Mouse (Mus musculus) limb, embryonic 11.5 days (tissue): ENCODE results near the gene Gm47996. TPM values are rescaled to one million over a fixed set of nuclear protein-coding genes. Genes with fewer than 3 reads are reported as not detected.

ENCODE experiments used
- ATAC-seq: fragments of 200-750 bp; cut with Nextera tagmentation; 2 replicates; pipeline ENCODE4 v1.8.0; 2017; ENCODE audit warnings: low read depth; ENCODE audit not compliant: insufficient number of reproducible peaks, low FRiP score, low TSS enrichment
- DNase-seq: peaks from one replicate; pipeline ENCODE4 v3.0.0-alpha.2; 2015; ENCODE audit warnings: low spot score
- H3K27ac ChIP-seq: fragments of 300-500 bp; sonication (generic); replicated peaks from 2 replicates; pipeline ENCODE4 v1.5.1; 2014; ENCODE audit warnings: low read depth, mild to moderate bottlenecking, low read length
- H3K27me3 ChIP-seq: fragments of 300-500 bp; sonication (generic); 2 replicates; pipeline ENCODE4 v1.6.1; 2014; ENCODE audit warnings: mild to moderate bottlenecking, low read length, mixed read lengths; ENCODE audit not compliant: control insufficient read depth, insufficient read depth
- H3K36me3 ChIP-seq: fragments of 300-500 bp; sonication (generic); 2 replicates; pipeline ENCODE4 v1.6.1; 2014; ENCODE audit warnings: mild to moderate bottlenecking, low read length, moderate library complexity, mixed read lengths; ENCODE audit not compliant: control insufficient read depth, insufficient read depth
- H3K4me1 ChIP-seq: fragments of 300-500 bp; sonication (generic); 2 replicates; pipeline ENCODE4 v1.6.1; 2014; ENCODE audit warnings: low read length, mixed read lengths; ENCODE audit not compliant: control insufficient read depth, insufficient read depth
- H3K4me2 ChIP-seq: fragments of 300-500 bp; sonication (generic); 2 replicates; pipeline ENCODE4 v1.6.1; 2014; ENCODE audit warnings: low read depth, mild to moderate bottlenecking, moderate library complexity; ENCODE audit not compliant: severe bottlenecking
- H3K4me3 ChIP-seq: fragments of 300-500 bp; sonication (generic); 2 replicates; pipeline ENCODE4 v1.5.1; 2014; ENCODE audit warnings: low read depth, low read length
- H3K9ac ChIP-seq: fragments of 300-500 bp; sonication (generic); 2 replicates; pipeline ENCODE4 v1.6.1; 2014; ENCODE audit warnings: mild to moderate bottlenecking, low read length
- H3K9me3 ChIP-seq: fragments of 300-500 bp; sonication (generic); 2 replicates; pipeline ENCODE4 v1.6.1; 2016; ENCODE audit warnings: low read length; ENCODE audit not compliant: control insufficient read depth
- WGBS: fragments of 180-500 bp; shearing (Covaris S2); extraction: QIAGEN DNeasy Blood & Tissue Kit; methylation state at CpG from one replicate; pipeline ENCODE4 v1.1.7; 2014; 5-methylcytosine and 5-hydroxymethylcytosine counted together
- polyA plus RNA-seq: library from polyadenylated mRNA; unstranded; fragments of >200 nt; fragmentation: Nextera tagmentation; extraction: Ambion mirVana; gene quantifications from 2 replicates; pipeline ENCODE4 v1.2.1, GENCODE M21; 2014

The Gm47996 gene
- polyA plus RNA-seq, 1 experiment from 2014 or later: 0.24 TPM

GRCm38 (mm10) chr1:151259061-151259460 lies 49.1 kb downstream of the Gm47996 start:
- H3K4me2 ChIP-seq: no peak overlapping the region
- H3K4me1 ChIP-seq: no peaks in the 10 kb centered on the region
- no peak overlapping the region for H3K4me3 ChIP-seq
- ATAC-seq: no peak
- 52% methylated on average over 8 of the region's 8 CpGs for WGBS
- no peak overlapping the region for H3K9ac ChIP-seq
- no peaks in the 10 kb centered on the region for H3K36me3 ChIP-seq
- DNase-seq: no peak
- H3K27ac ChIP-seq: no peak overlapping the region
- H3K9me3 ChIP-seq: no peaks in the 10 kb centered on the region
- no peaks in the 10 kb centered on the region for H3K27me3 ChIP-seq

Other genes with a start within 250 kb of the Gm47996 start
- gene Hmcn1, start 216.7 kb upstream of the Gm47996 start, polyA plus RNA-seq: 23.8 and 28.0 TPM in 2 replicates
- gene Gm47985, start 27.6 kb upstream of the Gm47996 start, polyA plus RNA-seq: 0.44 and 0.57 TPM in 2 replicates
- gene Gm8947, start 17.8 kb upstream of the Gm47996 start, polyA plus RNA-seq: 0.24 and 0.38 TPM in 2 replicates
- gene Gm47995, start 11.7 kb upstream of the Gm47996 start, polyA plus RNA-seq: not detected in 2 replicates
- gene 3110040M04Rik, start 6.0 kb upstream of the Gm47996 start, polyA plus RNA-seq: 0.65 TPM in 1 of 2 replicates, not detected in the other
- gene Ivns1abp, start 134.3 kb downstream of the Gm47996 start, polyA plus RNA-seq: 356 and 387 TPM in 2 replicates
- gene Swt1, start 218.3 kb downstream of the Gm47996 start, polyA plus RNA-seq: 18.9 and 22.9 TPM in 2 replicates
- gene Trmt1l, start 218.4 kb downstream of the Gm47996 start, polyA plus RNA-seq: 49.6 and 51.7 TPM in 2 replicates